Mouse (Mus musculus) liver, embryonic 14.5 days (tissue): Measurements from ENCODE around the gene Hacd4.

ENCODE experiments used
- CTCF ChIP-seq: IDR thresholded peaks from 2 replicates; pipeline ENCODE4 v1.5.1; 2016; ENCODE audit warnings: antibody characterized with exemption, low read depth, control low read depth
- EP300 ChIP-seq: IDR thresholded peaks from 2 replicates; pipeline ENCODE4 v1.6.1; 2016; ENCODE audit warnings: antibody characterized with exemption, low read depth

GRCm38 (mm10) chr4:88396995-88397521 is 41.7 kb downstream of the Hacd4 start:
- TF ChIP-seq CTCF = no peak
- no peak for TF ChIP-seq EP300
